Mouse (Mus musculus) cerebellum, postnatal 14 days (tissue): ENCODE measurements around the gene Shroom1.

ENCODE experiments used
- DNase-seq, 2 experiments: peaks; one replicate each; pipeline ENCODE4 v3.0.0; 2021; ENCODE audit warnings: mixed read lengths in 2 of 2

Gene Shroom1

GRCm38 (mm10) chr11:53447996-53448395 is 9.0 kb upstream of the Shroom1 start:
- DNase-seq = no peak

DNA sequence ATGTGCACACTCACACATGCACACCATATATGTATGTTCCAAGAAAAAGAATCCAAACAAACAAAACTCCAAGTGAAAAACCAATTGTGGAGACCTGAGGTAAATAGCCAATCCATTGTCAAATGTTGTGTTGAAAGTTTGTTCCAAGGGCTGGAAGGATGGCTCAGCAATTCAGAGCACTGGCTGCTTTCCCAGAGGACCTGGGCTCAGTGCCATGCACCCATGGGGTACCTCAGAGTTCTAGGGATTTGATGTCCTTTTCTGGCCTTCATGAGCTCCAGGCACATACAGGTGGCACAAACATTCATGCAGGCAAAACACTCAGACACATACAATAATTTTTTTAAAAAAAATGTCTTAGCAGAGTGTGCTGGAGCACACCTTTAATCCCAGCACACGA is 8.5 kb upstream of the Shroom1 start:
- peak; percentile 96 to 98 for DNase-seq

DNA sequence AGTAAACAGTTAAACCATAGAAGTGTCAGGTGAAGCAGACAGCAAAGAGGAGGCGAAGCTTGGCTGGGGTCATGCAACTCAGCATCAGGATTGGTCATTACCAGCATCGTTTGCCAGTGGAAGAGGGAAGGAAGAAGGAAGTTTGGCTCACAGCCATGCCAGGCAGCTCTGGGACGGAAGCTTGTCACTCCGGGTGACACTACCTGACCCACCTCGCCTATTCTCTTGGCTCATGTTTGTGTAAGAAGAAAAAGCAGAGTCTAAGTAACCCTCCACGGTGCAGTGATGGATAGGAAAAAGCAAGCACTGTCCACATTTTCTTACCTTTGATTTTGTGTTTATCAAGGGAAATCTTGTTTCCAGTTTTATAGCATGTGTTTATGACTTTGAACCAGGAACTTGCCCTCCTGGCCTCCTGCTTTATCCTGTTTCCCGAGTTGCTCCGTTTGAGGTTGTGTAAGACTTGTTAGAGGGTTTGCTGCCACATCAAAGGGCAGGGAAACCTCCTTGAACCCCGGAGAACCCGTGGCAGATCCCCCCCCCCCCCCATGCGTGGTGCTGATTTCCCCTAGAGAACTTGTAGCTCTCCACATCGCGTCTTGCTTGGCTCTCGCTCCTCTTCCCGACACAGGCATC is 6.8 kb upstream of the Shroom1 start:
- peak in 1 of 2 experiments; percentile 42 for DNase-seq

DNA sequence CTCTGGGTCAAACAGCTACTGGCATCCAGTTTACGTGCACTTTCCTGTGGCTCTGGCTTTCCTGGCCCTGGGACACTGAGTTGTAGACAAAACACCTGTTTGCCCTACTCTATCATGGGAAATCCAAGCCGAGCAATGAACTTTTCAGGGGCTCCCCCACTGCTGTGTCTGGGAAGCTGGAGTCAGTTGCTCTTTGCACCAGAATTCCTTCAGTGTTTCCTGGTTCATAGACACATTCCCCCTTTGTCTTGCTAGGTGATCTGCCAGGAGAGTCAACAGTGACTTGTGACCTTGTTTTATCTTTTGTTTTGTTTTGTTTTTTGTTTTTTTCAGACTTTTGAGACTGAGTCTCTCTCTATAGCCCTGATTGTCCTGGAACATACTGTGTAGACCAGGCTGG is 5.6 kb upstream of the Shroom1 start:
- DNase-seq = no peak

GRCm38 (mm10) chr11:53452396-53452795 is 4.6 kb upstream of the Shroom1 start:
- peak; percentile 61 to 72 for DNase-seq

DNA sequence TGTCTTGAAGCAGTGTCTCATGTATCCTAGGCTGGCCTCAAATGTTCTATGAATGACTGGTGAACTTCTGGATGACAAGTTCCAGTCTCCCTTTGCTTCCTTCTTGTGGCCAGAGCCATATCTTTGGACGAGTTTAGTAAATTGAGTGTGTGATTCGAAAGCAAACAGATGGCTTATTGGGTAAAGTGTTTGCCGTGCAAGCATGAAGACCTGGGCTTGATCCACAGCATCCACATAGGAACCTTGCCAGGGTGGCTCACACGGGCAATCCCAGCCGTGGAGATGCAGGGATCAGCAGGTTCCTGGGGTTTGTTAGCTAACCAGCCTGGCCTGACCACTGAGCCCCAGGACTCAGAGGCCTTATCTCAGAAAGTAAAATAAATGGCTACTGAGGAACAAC is 4.0 kb upstream of the Shroom1 start:
- no peak for DNase-seq

DNA sequence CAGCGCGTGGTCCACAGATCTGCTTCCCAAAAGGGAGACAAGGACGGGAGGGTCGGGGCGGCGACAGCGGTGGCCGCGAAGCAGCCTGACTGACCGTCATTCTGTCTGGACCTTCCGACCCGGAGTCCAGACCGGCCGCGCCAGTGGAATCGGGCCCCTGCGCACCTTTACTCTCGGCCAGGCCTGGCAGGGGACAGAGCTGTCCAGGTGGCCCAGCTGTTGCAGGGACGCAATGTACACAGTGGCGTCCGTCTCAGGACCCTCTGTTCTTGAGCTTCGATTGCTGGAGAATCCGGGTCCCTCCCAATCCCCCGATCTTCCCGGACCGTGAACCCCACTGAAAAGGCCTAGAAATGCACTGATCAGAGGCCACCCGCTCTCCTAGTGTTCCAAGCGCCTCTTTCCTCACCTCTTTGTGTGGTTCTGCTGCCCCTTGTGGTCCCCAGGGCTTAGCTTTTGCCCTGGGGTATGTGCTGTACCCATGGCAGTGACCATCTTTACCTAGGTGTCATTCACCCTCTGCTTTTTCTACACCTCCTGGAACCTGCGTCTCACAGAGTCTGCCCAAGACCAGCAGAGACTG is 458 bp downstream of the Shroom1 start:
- no peak for DNase-seq

DNA sequence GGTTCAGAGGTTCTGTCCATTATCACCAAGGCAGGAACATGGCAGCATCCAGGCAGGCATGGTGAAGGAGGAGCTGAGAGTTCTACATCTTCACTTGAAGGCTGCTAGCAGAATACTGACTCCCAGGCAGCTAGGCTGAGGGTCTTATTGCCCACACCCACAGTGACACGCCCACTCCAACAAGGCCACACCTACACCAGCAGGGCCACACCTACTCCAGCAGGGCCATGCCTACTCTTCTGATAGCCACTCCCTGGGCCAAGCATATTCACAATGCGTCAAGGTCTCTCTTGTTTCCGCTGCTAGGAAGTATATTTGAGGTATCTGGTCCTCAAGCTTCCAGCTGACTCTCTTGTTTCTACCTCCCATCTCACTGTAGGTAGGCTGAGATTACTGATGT is 2.0 kb downstream of the Shroom1 start:
- DNase-seq = no peak

- no peak for DNase-seq
These were observed 3.2 kb downstream of the Shroom1 start for GRCm38 (mm10) chr11:53460192-53460591.

GRCm38 (mm10) chr11:53461727-53462126 is 4.7 kb downstream of the Shroom1 start:
- peak; percentile 52 to 58 for DNase-seq

DNA sequence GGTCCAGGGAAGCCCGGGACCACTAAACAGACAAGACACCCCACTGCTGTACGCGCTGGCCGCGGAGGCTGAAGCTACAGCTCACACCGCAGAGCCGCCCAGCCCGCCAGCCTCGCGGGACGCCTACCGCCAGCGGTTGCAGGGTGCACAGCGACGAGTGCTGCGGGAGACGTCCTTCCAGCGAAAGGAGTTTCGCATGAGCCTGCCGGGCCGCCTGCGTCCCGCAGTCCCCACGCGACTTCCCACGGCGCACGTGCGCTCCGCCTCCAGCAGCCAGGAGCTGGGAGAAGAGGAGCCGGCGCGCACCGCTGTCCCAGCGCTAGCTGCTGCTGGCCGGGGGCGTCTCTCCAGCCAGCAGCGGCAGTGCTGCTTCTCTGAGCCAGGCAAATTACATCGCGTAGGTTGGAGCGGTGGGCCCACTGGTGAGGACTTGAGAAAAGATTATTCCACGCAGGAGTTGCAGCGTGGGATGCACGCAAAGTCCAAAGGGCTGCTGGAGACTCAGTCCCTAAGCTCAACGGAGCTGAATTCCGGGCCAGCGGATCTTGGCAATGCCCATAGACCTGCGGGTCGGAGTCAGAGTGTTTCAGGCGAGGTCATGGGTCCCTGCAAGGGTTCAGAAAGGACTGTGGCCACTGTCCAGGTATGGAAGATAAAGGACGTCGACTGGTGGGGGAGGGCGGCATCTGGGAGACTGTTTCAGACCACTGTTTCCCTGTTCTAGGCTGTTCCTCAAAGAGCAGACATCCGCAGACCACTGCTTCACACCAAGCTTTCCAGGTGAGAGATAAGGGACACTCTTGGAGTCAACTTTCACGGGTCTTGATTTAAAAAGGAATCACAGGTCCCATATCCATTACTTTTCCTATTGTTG is 6.8 kb downstream of the Shroom1 start:
- peak in 1 of 2 experiments; percentile 37 for DNase-seq

GRCm38 (mm10) chr11:53466231-53466971 is 9.4 kb downstream of the Shroom1 start:
- peak; percentile 92 to 95 for DNase-seq

GRCm38 (mm10) chr11:53469294-53469967 is 12.4 kb downstream of the Shroom1 start:
- DNase-seq = no peak

DNA sequence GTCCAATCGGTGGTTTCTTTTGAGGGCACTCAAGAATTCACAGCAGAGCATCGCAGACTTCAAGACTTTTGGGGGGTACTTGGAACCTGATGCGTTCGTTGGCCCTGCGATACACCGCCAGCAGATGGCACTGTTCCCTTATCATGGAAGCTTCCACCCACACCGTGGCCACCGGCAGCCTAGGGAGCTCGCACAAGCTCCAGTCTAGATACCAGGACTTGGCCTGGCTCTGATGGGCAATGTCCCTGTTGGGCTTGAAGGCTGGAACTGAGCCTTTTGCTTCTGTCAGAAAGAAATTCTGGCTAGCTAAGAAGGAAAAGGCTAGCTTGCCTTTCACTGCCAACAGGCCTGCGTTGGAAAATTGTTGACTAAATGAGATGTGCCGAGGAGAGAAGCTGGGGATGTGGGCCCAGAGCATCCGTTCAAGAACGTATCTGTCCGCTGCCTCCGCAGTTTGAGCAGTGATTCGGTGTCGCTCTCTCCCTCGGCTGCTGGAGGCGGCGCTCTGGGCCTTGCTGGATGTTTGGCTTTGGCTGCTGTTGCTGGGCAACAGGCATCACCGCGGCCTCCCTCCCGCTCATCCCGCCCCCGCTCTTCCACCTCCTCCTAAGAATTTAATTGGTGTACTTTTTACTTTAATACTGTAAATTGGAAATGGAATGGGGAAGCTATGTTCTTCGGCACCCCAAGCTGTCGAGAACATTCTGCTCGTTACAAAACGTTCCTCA is 13.1 kb downstream of the Shroom1 start, which contains the start of gene Gm9837:
Gene Gm9837 (minus strand): TSS at position 512 of the 728 bp plus-strand sequence.
- DNase-seq = peak; percentile 97 to 98

DNA sequence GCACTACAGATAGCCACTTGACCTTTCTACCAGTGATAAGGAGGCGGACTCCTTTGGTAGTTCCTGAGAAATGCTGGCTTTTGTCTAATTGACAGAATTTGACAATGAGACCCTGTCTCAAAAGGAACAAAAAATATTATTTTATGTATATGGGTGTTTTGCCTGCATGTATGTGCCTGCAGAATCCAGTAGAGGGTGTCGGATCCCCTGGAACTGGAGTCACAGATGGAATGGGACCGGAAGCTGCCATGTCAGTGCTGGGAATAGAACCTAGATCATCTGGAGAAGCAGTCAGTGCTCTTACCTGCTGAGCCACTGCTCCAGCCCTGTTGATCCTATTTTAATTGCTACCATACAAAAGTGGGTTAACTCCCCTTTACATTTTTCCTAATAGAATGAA is 15.7 kb downstream of the Shroom1 start:
- DNase-seq = no peak

GRCm38 (mm10) chr11:53475620-53476019 is 18.6 kb downstream of the Shroom1 start:
- no peak for DNase-seq

GRCm38 (mm10) chr11:53477833-53478232 is 20.8 kb downstream of the Shroom1 start:
- no peak for DNase-seq

DNA sequence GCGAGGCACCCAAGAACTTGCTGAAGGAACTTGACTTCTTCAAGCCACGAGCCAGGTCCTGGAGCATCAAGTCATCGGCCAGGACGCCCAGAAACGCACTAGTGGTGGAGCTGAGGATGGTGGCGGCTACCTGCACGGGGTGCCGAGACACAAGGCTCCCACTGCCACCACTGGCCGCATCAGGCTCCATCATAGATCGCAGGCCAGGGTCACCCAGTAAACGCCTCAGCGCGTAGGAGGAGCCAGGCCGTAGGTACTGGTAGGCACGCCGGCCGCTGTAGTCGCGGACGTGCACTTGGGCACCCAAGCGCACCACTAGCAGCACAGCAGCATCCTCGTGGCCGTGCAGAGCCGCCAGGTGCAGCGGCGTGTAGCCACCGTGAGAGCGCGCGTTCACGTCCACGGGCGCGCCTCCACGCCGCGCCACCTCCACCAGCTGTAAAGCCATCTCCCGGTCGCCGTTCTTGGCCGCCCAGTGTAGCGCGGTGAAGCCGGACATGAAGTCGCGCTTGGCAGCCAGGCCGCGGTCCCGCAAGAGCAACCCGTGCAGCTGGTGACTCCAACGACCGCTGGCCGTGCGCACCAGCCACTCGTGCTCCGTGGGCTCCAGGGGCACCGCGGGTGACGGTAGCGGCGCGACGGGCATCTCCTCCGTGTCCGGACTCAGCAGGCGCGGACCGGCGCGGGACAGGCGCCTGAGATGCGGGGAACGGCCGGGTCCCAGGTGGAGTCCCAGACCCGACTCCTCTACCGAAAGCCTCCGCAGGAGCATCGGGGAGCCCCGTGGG is 21.6 kb downstream of the Shroom1 start:
- peak; percentile 62 to 63 for DNase-seq

DNA sequence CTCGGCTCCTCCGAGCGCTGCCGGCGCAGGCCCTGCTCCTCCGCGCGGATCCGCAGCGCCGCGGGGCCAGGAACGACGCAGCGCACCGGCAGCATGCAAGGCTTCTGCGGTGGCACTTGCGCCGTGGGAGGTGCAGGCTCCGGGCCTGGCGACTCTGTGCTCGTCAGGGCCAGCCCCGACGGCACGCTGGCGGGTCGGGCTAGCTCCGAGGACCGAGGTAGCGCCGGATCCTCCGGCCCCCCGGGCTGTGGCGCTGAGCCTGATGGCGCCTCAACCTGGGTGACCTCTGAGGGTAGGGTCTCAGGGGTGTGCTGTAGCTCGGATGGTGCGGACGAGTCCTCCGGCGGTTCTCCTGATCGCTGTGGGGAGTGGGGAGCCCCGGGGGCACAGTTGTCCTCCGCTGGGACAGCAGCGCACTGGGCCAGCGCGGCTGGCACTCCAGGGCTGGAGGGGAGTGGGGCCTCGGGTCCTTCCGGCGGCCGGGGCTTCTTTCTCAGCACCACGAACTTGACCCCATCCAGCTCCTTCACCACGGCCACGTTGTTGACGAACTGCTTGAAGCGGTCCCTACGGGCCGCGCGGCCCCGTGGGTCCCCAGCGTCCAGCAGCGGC is 22.3 kb downstream of the Shroom1 start:
- peak in 1 of 2 experiments; percentile 58 for DNase-seq

DNA sequence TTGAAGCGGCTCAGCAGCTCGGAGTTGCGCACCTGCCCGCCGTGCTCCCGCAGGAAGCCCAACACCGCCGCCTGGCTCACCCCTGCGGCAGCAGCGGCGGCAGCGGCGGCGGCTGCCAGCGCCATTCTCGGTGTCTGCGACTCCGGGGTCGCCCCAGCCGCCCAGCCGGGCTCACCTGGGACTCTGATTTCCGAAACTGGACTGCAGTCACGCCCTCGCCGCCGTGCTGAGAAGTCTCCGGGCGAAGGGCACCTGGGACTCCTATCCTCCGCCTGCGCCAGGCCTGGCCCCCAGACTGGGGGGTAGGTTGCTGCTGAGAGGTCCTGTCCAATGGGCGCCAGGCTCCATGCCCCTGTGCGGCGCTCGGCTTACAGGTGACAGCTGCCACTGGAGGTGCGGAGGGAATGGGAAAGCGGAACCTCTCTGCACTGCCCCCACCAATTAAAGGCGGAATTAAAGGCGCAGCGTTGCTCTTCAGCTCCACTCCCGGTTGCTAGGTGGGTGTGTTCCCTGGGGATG is 22.8 kb downstream of the Shroom1 start, which contains the start of the genes Gm9945 and Sowaha:
Gene Gm9945 (plus strand): TSS at position 384 of the 519 bp plus-strand sequence.
Gene Sowaha (minus strand): TSS at position 492 of the 519 bp plus-strand sequence.
- peak; percentile 78 to 79 for DNase-seq
